Mouse (Mus musculus): ENCODE results near the gene Sptlc2. TPM values are rescaled to one million over a fixed set of nuclear protein-coding genes. Genes with fewer than 3 reads are reported as not detected.
"Not testable (repeated sequence)": the region's sequence is repeated elsewhere in the genome, so short reads cannot be mapped to it uniquely, and the experiment has no call there.

Gene Sptlc2
- polyA plus RNA-seq, 1 experiment, result 22.4 TPM

DNA sequence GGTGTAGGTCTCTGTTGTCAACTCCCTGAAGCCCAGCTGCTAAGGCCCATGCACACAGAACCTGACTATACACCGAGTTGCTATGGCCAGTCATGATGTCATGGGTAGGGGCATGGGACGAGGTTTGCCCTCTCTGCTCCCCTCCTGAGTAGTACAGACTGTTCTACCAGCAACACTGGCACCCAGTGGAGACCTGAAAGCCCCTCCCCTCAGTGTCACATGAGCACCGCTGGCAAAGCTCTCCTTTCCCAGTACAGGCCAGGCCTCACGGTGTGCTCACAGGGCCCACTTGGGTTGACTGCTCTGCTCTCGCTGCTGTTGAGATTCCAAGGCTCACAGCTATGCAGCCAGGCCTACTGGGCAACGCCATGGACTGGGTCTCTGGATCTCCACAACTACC lies 94.2 kb downstream of the Sptlc2 start:
- Histone ChIP-seq H3K4me1 (ENCODE audit: control insufficient read depth, insufficient read depth, low read length) (no peaks in the 10 kb centered on the region), H3K27ac (ENCODE audit: insufficient read depth, low read length) (no peak overlapping the region), H3K4me3 (ENCODE audit: insufficient read depth, low read length) (no peak overlapping the region)
- no peak for TF ChIP-seq POLR2A (IDR thresholded peaks at IDR 0.05; ENCODE audit: extremely low read depth, insufficient read depth, low read length)
- TF ChIP-seq CTCF (IDR thresholded peaks at IDR 0.05; ENCODE audit: extremely low read depth, insufficient read depth, low read length), result no peak

DNA sequence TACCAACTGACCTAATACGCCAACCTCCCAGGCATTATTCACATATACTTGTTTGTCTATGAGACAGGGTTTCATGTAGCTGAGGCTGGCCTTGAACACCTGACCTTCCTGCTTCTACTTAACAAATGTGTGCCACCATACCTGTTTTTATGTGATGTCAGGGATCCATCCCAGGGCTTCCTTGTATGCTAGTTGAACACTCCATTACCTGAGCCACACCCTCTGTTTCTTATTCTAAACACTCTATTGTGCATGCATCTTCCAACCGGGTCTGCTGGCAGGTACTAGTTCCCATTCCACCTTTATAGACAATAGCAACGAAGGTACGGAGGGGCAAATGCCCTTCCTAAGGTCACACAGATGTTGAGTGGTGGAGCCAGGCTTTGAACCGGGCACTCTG lies 99.1 kb downstream of the Sptlc2 start:
- H3K27ac ChIP-seq (ENCODE audit: insufficient read depth, low read length), result no peak overlapping the region
- no peaks in the 10 kb centered on the region for H3K4me1 ChIP-seq (ENCODE audit: control insufficient read depth, insufficient read depth, low read length)
- H3K4me3 ChIP-seq (ENCODE audit: insufficient read depth, low read length), result no peak overlapping the region
- TF ChIP-seq CTCF (IDR thresholded peaks at IDR 0.05; ENCODE audit: extremely low read depth, insufficient read depth, low read length) (no peak), POLR2A (IDR thresholded peaks at IDR 0.05; ENCODE audit: extremely low read depth, insufficient read depth, low read length) (no peak)

- TF ChIP-seq CTCF (IDR thresholded peaks at IDR 0.05; ENCODE audit: extremely low read depth, insufficient read depth, low read length), result no peak
- no peak for TF ChIP-seq POLR2A (IDR thresholded peaks at IDR 0.05; ENCODE audit: extremely low read depth, insufficient read depth, low read length)
- Histone ChIP-seq H3K4me1 (ENCODE audit: control insufficient read depth, insufficient read depth, low read length) (no peaks in the 10 kb centered on the region), H3K27ac (ENCODE audit: insufficient read depth, low read length) (no peak overlapping the region), H3K4me3 (ENCODE audit: insufficient read depth, low read length) (no peak overlapping the region)
These were observed 103.4 kb downstream of the Sptlc2 start for GRCm38 (mm10) chr12:87284726-87285125.

DNA sequence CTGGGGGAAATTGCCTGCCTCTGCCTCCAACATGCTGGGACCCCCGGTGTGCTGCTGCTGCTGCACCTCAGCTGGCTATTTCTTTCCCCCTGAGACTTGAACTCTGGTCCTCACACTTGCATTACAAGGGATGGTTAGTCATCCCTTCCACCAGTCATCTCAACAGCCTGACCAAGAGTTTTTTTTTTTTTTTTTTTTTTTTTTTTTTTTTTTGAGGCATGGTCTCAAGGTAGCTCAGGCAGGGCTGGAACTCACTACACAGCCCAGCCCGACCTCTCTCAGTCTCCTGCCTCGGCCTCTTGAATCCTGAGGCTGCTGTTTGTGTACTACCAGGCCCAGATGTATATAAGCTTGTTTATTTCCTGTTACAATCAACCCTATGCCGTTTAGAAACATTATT lies 103.9 kb downstream of the Sptlc2 start:
- Histone ChIP-seq H3K4me1 (ENCODE audit: control insufficient read depth, insufficient read depth, low read length) (no peaks in the 10 kb centered on the region), H3K27ac (ENCODE audit: insufficient read depth, low read length) (no peak overlapping the region), H3K4me3 (ENCODE audit: insufficient read depth, low read length) (no peak overlapping the region)
- TF ChIP-seq CTCF (IDR thresholded peaks at IDR 0.05; ENCODE audit: extremely low read depth, insufficient read depth, low read length) (no peak), POLR2A (IDR thresholded peaks at IDR 0.05; ENCODE audit: extremely low read depth, insufficient read depth, low read length) (no peak)

DNA sequence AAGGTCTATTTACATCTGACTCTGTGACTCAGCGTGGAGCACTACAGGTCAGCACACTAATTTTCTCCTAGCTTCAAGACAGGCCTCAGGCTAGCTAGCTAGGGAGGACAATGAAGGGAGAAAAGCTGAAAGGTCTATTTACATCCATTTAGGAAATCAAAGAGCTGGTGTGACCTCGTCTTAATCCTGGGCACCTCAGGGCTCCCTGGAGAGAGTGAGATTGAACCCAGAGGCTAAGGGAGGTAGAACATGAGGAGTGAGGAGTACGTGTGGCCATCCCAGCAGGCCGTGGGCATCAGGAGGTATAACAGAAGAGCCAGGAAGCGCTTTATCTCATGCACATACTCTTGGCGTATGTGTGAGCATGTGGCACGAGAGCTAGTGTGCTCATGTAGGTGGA lies 104.4 kb downstream of the Sptlc2 start:
- no peak overlapping the region for H3K27ac ChIP-seq (ENCODE audit: insufficient read depth, low read length)
- no peak for TF ChIP-seq POLR2A (IDR thresholded peaks at IDR 0.05; ENCODE audit: extremely low read depth, insufficient read depth, low read length)
- TF ChIP-seq CTCF (IDR thresholded peaks at IDR 0.05; ENCODE audit: extremely low read depth, insufficient read depth, low read length), result no peak
- H3K4me3 ChIP-seq (ENCODE audit: insufficient read depth, low read length), result no peak overlapping the region
- H3K4me1 ChIP-seq (ENCODE audit: control insufficient read depth, insufficient read depth, low read length), result no peaks in the 10 kb centered on the region

DNA sequence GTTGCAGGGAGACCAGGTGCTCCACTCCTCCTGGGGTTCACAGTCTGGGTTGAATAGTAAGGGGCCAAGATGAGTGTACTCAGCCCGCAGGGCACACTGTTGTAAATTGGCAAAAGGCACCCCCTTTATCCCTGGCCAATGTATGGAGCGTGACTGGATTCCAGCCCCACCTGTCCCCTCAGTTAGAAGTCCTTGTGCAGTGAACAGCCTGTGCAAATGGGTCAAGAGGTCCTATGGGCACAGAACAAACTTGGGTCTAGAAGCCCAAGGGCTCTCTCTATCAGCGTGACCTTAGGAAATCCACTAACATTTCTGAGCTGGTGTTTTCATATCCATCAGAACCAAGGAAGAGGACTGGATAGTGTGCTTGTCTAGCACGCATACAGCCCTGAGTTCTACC lies 105.4 kb downstream of the Sptlc2 start:
- H3K4me1 ChIP-seq (ENCODE audit: control insufficient read depth, insufficient read depth, low read length), result no peaks in the 10 kb centered on the region
- H3K27ac ChIP-seq (ENCODE audit: insufficient read depth, low read length), result no peak overlapping the region
- H3K4me3 ChIP-seq (ENCODE audit: insufficient read depth, low read length), result no peak overlapping the region
- TF ChIP-seq CTCF (IDR thresholded peaks at IDR 0.05; ENCODE audit: extremely low read depth, insufficient read depth, low read length), result no peak
- no peak for TF ChIP-seq POLR2A (IDR thresholded peaks at IDR 0.05; ENCODE audit: extremely low read depth, insufficient read depth, low read length)

GRCm38 (mm10) chr12:87281766-87282165 lies 106.4 kb downstream of the Sptlc2 start:
- Histone ChIP-seq H3K4me3 (ENCODE audit: insufficient read depth, low read length) (no peak overlapping the region), H3K27ac (ENCODE audit: insufficient read depth, low read length) (no peak overlapping the region), H3K4me1 (ENCODE audit: control insufficient read depth, insufficient read depth, low read length) (no peaks in the 10 kb centered on the region)
- TF ChIP-seq POLR2A (IDR thresholded peaks at IDR 0.05; ENCODE audit: extremely low read depth, insufficient read depth, low read length) (no peak), CTCF (IDR thresholded peaks at IDR 0.05; ENCODE audit: extremely low read depth, insufficient read depth, low read length) (no peak)

GRCm38 (mm10) chr12:87279879-87280278 lies 108.3 kb downstream of the Sptlc2 start:
- H3K4me3 ChIP-seq (ENCODE audit: insufficient read depth, low read length), result no peak overlapping the region
- no peaks in the 10 kb centered on the region for H3K4me1 ChIP-seq (ENCODE audit: control insufficient read depth, insufficient read depth, low read length)
- TF ChIP-seq POLR2A (IDR thresholded peaks at IDR 0.05; ENCODE audit: extremely low read depth, insufficient read depth, low read length) (no peak), CTCF (IDR thresholded peaks at IDR 0.05; ENCODE audit: extremely low read depth, insufficient read depth, low read length) (no peak)
- no peak overlapping the region for H3K27ac ChIP-seq (ENCODE audit: insufficient read depth, low read length)

DNA sequence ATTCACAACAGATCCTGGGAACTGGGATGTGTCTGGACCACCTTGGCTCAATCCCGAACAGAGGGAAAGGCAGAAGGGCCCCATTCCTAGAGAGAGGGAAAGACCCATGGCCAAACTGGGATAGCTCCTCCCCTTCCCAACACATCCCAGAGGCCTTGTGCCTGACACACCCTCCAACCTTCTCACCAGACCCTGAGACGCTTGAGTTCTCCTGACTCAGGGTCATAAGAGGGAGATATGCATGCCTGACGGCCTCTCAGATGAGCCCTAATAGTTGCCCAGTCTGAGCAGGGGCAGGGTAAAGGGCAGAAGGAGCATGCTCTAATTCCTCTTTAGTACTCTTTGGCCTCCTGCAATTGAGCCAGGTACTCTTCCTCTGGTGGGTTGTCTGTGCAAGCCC lies 108.8 kb downstream of the Sptlc2 start:
- Histone ChIP-seq H3K4me1 (ENCODE audit: control insufficient read depth, insufficient read depth, low read length) (no peaks in the 10 kb centered on the region), H3K27ac (ENCODE audit: insufficient read depth, low read length) (no peak overlapping the region), H3K4me3 (ENCODE audit: insufficient read depth, low read length) (no peak overlapping the region)
- TF ChIP-seq CTCF (IDR thresholded peaks at IDR 0.05; ENCODE audit: extremely low read depth, insufficient read depth, low read length), result no peak
- no peak for TF ChIP-seq POLR2A (IDR thresholded peaks at IDR 0.05; ENCODE audit: extremely low read depth, insufficient read depth, low read length)

GRCm38 (mm10) chr12:87278118-87278730 lies 109.9 kb downstream of the Sptlc2 start:
- H3K4me3 ChIP-seq (ENCODE audit: insufficient read depth, low read length), result no peak overlapping the region
- TF ChIP-seq POLR2A (IDR thresholded peaks at IDR 0.05; ENCODE audit: extremely low read depth, insufficient read depth, low read length), result no peak
- TF ChIP-seq CTCF (IDR thresholded peaks at IDR 0.05; ENCODE audit: extremely low read depth, insufficient read depth, low read length), result no peak

DNA sequence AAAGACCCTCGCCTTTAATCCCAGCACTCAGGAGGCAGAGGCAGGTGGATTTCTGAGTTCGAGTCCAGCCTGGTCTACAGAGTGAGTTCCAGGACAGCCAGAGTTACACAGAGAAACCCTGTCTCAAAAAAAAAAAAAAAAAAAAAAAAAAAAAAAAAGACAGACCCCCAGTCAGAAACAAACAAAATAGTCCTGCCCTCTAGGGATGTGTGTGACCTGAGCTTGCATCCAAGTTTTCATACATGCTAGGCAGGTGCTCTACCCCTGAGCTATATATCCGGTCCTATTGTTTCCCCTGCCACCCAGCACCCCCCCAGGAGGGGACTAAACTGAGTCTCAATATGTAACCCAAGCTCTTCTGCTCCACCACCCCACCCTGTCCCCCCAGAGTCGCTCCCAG lies 110.9 kb downstream of the Sptlc2 start:
- not testable (repeated sequence) for H3K4me3 ChIP-seq (ENCODE audit: insufficient read depth, low read length); H3K4me1 ChIP-seq (ENCODE audit: control insufficient read depth, insufficient read depth, low read length); H3K27ac ChIP-seq (ENCODE audit: insufficient read depth, low read length)

More at GRCm38 (mm10) chr12:87278118-87278730, 109.9 kb downstream of the Sptlc2 start:
- Histone ChIP-seq H3K4me1 (ENCODE audit: control insufficient read depth, insufficient read depth, low read length) (no peaks in the 10 kb centered on the region), H3K27ac (ENCODE audit: insufficient read depth, low read length) (no peak overlapping the region)

Measured in cortical plate, adult 2 months (tissue).